Mouse (Mus musculus): ENCODE measurements around the gene Ccdc126.
"Not testable (repeated sequence)": the region's sequence is repeated elsewhere in the genome, so short reads cannot be mapped to it uniquely, and the experiment has no call there.

The Ccdc126 gene

DNA sequence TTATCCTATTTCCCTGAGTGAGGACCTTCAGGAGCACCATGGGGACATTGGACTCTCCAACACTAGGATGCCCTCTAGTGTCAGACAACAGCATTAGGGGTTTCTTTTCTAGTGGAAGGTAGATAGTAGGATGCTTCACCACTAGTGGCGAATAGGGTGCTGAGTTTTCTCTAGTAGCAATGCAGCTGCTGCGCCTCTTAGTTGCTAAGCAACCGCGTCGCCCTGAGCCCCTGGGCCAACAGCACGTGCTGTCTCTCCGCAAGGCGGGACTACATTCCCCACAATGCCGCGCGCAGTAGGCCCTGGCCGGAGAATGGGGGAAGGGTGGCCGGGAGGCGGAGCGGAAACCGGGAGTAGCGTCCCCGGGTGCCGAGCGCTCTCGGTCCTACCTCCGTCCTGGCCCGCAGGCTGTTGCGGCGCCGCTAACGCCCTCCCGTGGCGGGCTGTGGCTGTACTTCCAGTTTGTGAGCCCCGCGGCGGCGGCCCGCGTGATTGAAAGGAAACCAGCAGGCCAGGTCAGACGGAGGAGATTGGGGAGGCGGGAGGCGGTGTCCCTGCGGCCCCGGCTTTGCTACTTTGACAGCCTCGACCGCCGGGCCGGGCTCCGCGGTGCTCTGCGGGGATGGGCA, at the start of gene Ccdc126:
Ccdc126 (plus strand) TSS at position 309 of the 629 bp plus-strand sequence.
- peak; percentile 96 for DNase-seq (ENCODE audit: low read depth, low spot score)

DNA sequence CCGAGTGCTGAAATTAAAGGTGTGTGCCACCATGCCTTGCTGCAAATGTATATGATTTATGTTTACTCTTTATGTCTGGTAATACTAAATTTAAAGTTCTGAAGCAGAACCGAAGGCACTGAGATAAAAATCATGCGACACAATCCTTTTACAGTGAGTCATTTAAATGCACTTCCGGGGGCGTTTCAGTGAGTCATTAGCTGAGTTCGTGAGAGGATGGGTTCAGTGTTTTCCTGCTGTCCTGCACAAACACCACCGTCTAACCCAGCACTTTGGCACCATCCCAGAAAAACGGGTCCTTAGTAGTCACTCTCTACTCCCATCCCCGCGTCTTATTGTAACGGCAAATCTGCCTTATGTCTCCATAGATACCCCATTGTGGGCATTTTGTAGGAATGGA, 49.2 kb upstream of the Ccdc126 start:
- no peak for DNase-seq (ENCODE audit: low read depth, low spot score)

DNA sequence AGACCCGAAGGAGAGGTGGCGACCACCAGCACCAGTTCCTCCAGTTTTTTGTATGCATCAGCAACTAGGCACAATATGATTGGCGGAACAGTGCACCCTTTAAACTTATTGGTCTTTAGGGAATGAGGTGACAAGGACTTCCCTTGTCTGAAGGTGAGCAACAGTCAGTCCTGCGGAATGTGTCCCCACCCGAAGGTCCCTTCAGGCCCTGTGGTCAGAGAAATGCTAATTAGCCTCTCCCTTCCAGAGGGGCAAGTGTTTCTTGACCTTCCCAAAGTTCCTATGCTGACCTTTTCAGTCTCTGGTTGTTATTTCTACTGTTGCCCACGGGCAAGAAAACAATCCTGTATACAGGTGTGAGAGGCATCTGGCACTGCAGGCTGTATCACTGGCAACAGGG, 47.3 kb upstream of the Ccdc126 start:
- no peak for DNase-seq (ENCODE audit: low read depth, low spot score)

DNA sequence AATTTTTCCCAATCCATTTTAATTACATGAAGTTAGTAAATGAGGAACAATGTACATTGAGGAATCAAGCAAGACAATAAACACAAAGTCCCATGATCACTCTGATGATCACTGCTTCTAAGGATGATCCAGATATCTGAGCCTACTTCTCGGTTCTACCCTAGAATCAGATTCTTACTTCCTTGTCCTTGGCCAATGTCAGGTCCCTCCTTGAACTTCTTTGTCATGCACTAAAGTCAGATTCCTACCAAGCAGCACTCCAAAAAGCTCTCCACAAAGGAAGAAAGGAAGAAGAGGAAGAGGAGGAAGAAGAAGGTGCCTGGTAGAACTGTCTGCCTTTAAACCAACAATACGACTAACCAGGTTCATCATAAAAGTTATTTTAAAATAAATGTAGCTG, 46.2 kb upstream of the Ccdc126 start:
- no peak for DNase-seq (ENCODE audit: low read depth, low spot score)

DNA sequence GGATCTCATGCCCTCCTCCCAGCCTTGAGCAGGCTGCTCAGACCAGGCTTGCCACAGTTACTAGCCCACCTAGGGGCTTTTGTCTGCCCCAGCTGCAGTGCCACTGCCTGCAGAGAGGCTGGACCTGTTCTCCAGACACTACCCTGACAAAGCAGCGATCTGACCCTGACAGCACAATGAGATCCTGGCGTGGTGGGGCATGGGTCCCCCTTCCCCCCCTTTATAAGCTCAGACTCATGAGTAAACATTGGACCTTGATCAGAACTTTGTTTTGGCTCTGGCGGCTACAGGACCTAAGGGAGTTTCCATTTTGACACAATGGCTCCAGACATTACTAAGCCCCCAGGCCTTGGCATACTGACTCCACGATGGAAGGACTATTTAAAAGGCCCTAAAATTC, 45.1 kb upstream of the Ccdc126 start:
- DNase-seq (ENCODE audit: low read depth, low spot score): no peak

DNA sequence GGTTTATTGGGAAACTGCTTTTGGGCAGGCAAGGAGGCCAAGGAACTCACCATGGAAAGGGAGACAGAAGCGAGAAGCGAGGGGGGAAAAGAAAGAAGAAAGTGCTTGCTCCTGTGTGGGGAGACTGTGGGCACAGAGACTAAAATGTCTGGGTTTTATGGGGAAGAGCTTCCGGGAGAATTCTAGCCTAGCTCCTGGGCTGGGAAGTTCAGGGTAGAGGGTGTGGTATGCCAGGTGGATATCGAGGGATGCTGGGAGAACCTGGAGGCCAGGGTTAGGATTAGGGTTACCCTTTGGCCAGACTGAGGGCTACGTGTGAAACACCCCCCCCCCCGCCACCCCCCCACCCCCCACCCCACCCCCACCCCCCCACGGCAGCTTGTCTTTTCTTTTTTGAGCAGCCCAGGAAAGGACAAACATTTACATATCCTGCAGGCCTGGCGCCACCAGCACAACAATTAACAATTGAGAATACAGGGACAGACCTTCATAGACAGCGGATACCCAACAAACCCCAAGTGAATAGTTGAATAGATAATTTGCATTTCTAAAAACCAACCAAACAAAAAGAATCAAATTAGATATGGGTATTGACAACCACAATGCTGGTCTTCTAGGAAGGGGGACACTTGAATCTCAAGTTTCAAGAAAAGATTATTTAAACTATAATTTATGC, 44.5 kb upstream of the Ccdc126 start:
- no peak for DNase-seq (ENCODE audit: low read depth, low spot score)

DNA sequence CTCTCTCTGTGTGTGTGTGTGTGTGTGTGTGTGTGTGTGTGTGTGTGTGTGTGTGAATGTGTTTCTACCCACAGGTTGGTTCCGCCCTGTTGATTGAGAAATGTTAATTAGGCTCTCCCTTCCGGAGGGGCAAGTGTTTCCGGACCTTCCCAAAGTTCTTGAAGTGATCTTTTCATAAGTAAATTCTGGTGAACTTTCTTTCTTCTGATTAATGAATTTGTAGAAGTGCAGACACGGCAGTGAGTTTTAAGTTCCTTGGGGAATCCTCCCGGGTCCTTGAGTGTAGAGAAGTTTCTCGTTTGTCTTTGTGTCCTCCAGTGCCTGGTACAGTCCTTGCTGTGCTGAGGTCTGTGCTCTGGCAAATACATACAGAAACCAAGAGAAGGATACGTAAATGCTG, 43.8 kb upstream of the Ccdc126 start:
- DNase-seq (ENCODE audit: low read depth, low spot score): no peak

DNA sequence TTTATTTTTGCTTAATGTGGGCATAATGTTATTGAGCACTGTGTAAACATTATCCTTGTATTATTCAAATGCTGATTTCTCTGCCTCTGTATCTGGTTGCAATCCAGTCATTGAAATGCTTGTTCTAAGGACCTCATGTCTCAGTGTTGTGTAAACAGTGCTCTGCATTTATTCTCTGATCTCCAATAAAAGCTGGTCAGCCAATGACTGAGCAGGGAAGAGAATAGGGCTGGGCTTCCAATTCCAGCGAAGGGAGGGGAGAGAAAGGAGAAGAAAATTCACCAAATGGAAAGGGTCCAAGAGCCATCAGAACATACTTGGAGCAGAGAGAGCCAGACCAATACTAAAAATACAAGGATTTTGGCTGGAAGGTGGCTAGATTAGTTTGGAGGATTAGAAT, 38.1 kb upstream of the Ccdc126 start:
- no peak for DNase-seq (ENCODE audit: low read depth, low spot score)

DNA sequence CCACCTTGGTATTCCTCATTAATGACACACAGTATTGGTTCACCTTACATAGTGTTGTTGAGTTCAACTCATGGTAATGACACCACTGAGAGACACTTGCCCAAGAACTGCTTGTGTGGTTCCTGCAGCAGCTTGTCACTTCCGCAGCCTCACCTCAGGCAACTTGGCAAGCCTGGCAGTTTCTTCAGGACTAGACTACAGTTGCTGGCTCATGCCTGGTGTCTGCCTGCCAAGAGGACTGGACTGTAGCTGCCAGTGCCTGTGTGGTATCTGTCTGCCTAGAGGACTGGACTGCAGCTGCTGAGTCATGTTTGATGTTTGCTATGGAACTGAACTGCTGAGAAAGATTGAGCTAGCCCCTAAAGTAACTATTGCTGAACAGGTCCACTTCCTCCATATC, 37.0 kb upstream of the Ccdc126 start:
- DNase-seq (ENCODE audit: low read depth, low spot score): no peak

DNA sequence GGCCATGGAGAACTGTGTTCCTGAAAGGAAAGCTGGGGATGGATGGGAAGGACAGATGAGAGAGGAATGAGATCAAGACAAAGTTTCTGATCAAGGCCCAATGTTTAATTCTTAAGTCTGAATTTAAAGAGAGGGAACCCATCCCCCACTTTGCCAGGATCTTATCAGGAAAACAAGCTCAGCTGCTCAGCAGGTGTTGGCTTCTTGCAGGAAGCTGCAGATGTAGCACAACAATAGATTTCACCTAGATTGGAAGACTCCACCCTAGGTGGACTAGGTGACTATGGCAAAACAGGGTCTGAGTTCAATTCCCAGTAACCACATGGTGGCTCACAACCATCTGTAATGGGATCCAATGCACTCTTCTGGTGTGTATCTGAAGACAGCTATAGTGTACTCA, 20.8 kb upstream of the Ccdc126 start:
- DNase-seq (ENCODE audit: low read depth, low spot score): no peak

DNA sequence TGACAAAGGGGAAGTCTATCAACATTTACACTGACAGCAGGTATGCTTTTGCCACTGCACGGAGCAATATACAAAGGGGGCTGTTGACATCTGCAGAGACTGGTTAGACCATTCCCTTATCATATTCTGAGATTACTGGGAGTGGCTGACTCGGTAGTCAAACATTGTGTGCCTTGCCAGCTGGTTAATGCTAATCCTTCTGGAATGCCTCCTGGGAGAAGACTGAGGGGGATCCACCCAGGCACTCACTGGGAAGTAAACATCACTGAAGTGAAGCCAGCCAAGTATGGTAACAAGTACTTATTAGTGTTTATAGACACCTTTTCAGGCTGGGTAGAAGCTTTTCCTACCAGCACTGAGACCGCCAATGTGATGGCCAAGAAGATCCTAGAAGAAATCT, 4.3 kb upstream of the Ccdc126 start:
- DNase-seq (ENCODE audit: low read depth, low spot score): not testable (repeated sequence)

DNA sequence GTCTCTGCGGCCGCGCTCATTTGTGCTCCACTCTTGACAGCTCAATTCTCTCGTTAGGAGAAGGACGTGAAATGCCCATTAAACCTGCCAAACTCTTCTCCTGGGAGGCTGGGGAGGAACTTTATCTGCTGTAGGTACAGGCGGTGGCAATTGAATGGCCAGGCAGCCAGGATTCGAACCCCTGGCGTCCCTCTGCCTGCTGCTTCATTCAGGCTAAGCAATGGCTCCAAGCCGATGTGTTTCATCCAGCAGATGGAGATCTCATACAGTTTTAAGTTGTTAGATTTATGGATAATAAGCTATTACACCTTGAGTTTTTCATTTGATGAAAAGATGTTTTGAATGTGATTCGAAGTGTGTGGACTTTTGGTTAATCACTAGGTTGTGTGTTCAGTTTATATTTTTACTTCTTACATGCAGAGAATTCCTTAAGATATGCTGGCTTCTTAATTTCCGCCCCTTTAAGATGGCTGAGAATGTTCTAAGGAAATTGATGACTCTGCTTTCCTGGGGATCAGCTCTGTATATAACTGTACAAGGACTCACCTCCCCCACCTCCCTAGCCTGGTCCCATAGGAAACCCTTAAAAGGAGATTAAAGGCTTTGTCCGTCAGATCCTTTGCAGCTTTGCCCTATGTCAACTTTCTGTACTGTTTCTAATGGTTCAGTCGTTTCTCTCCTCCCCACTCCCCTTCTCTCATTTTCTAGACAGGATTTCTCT, 681 bp downstream of the Ccdc126 start:
- no peak for DNase-seq (ENCODE audit: low read depth, low spot score)

DNA sequence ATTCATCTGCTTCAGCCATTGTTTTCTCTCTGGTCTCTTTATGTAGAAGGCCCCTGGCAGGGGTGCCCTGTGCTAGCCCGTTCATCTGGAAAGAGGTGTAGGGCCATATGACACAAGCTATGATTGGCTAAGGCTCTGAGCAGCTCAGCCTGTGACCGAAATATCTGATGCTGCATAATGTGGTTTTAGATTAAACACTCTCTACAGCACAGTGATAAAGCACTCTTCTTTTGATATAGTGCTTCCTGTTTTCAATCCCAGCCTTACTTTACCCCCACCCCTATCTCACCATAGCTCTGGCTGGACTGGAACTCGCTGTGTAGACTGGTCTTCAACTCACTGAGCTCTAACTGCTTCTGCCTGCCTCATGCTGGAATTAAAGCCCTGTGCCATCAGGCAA, 2.3 kb downstream of the Ccdc126 start:
- DNase-seq (ENCODE audit: low read depth, low spot score): no peak

DNA sequence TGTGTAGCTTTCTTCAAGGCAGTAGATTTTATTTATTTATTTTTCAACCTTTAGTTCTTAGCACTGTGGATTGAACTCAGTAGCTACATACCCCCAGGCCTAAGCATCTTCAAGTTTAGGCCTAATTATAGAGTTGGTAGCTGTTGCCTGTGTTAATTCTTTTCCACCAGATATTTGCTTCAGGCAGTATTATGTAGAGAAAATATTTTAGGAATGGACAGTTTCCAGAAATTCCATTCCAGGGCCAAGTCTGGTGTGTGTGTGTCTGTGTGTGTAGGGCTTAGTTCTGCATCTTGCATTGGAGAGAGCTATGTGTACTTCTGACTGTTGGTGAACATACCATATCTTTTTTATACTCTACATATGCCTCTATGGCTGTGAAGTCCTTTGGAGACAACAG, 3.0 kb downstream of the Ccdc126 start:
- no peak for DNase-seq (ENCODE audit: low read depth, low spot score)

DNA sequence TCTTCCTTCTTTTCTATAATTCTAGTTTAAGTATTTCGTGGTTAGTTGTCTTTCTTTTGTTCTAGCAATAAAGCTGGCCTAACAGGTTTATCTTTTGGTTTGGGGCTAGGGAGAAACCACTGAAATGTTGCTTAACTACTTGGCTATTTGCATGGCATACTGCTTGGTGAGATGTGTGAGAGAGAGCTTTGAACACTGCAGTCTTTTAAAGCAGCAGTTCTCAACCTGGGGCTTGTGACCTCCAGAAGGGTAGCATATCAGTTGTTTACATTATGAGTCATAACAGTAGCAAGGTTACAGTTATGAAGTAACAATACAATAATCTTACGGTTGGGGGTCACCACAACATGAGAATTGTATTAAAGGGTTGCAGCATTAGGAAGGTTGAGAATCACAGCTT, 3.9 kb downstream of the Ccdc126 start:
- no peak for DNase-seq (ENCODE audit: low read depth, low spot score)

DNA sequence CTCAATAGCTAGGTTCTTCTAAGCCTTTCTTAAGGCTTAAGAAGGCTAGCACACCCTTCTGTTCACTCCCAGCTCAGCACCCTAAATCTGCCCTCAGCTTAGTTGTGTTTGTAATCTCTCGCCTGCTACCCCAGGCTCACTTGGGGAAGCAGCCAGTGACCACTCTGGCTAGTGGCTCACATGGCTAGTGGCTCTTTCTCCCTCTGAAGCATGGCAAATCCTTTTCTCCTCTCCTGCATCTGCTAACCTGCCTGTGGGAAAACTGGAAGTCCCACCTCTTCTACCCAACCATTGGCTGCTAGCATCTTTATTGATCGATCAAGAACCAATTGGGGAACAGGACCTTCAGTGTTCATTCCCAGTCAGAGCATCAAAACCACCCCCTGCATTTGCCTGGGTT, 5.5 kb downstream of the Ccdc126 start:
- no peak for DNase-seq (ENCODE audit: low read depth, low spot score)

DNA sequence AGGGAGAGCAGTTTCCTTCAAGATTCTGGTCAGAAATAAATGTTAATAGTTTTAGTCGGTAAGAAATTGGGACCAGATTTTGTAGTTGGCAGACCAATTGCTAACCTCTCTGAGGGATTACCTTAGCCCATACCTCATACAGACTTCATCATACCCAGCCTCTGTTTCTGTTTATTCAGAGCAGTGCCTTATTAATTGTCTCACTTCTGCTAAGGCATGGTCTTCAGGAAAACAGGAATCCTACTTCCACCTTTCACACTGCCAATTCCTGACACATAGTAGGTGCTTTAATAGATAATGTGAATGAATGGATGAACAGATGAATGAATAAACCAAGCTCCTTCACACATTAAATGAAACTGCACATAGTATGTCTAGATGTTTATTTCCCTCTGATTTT, 6.2 kb downstream of the Ccdc126 start:
- DNase-seq (ENCODE audit: low read depth, low spot score): no peak

DNA sequence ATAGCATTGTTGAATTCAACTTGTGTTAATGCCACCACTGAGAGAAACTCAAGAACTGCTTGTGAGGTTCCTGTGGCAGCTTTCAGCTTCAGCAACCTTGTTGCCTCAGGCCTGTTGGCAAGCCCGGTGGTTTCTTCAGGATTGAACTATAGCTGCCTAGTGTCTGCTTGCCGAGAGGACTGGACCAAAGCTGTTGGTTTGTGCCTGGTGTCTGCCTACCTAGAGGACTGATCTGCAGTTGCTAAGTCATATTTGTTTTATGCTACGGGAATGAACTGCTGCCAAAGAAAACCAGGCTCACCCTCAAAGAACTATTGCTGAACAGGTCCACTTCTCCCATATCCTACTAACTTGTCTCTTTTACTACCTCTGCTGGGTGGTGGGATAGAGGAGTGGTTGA, 7.8 kb downstream of the Ccdc126 start:
- no peak for DNase-seq (ENCODE audit: low read depth, low spot score)

DNA sequence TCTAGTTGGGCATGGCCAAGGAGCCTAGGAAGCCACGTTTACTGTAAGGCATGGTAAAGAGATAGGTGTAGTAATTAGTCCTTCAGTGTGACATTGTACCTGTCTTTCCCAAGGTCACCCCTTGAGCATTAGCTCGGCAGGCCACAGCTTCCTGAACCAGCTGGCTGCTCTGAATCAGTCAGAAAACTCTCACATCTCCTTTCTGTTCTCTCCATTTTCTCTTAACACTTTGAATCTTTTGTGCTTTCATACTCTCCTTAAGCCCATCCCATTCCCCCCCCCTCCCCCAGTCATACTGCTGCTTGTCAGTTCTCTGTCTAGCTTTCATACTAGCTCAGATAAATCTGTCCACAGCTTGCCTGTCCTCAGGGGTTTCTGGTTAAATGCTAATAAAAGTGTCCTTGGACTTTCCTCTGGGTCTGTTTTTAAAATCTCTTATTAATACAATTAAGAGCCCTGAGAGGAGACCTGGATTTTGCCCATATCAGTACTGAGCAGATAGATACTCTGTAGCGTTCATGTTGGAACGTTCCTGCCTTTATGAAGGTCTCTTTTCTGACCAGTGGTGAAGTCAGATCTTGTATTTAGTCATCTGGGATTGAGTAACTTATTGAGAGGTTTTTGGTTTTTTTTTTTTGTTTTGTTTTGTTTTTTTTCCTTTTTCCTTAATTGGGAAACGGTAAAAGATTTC, 12.4 kb downstream of the Ccdc126 start:
- DNase-seq (ENCODE audit: low read depth, low spot score): no peak

DNA sequence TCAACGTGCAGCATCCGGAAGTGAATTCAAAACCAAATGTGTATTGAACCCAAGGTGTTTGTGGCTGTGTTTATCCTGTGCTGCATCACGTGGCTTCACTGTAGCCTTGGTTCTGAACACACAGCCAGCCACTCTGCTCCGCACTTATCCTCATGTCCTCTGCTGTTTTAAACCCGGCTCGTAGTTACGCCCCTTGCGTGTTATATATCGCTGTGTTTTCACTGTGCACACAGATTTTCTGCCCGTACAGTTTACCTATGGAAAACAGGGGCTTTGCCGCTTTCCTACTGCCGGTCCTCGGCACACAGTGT, 12.9 kb downstream of the Ccdc126 start:
- no peak for DNase-seq (ENCODE audit: low read depth, low spot score)

DNA sequence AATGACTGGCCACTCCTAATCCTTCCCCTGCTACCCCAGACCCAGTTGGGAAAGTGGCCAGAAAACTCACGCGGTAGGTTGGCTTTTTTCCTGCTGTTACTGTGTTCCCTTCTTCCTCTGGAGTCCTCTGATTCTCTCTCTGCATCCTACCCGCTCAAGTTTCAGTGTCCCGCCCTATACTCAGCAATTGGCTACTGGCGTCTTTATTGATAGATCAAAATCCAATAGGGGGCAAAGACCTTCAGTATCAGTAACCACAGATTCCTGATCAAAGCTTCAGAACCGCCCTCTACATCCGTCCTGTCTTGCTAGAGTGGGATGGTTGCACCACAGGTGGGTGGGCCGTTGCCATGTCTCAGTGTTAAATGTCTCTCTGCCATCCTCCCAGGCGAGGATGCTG, 19.5 kb downstream of the Ccdc126 start:
- no peak for DNase-seq (ENCODE audit: low read depth, low spot score)

DNA sequence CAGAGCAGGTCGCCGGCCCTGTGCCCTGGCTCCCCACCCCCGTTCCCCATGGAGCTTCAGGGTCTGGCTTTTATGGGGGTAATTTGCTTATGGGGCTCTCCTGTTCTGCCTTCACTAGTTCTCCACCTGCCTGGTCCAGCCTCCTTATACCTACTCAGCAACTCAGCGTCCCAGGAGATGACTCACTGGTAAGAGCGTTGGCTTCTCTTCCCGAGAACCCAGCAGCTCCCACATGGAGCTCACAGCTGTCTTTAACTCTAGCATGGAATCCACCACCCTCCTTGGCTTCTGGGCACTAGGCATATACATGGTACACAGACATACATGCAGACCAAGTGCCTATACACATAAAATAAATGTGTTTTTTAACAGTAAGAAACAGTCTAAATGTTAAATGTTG, 20.1 kb downstream of the Ccdc126 start:
- no peak for DNase-seq (ENCODE audit: low read depth, low spot score)

Measured in forelimb bud, embryonic 11.5 days (tissue).